Mouse (Mus musculus) heart, embryonic 14.5 days (tissue): ENCODE results near the gene Smad5. TPM values are rescaled to one million over a fixed set of nuclear protein-coding genes. Genes with fewer than 3 reads are reported as not detected.

Experiments
- ATAC-seq: fragments of 200-750 bp; cut with Nextera tagmentation; 2 replicates; pipeline ENCODE4 v1.8.0; 2017; ENCODE audit warnings: low read depth, moderate TSS enrichment; ENCODE audit not compliant: insufficient number of reproducible peaks, insufficient read depth, low FRiP score
- H3K27ac ChIP-seq, 2 experiments: fragments of 200-500 bp in 1 of 2; fragments of 300-500 bp in 1 of 2; sonication (generic) in 1 of 2; replicated peaks in 1 of 2; 2 replicates each; pipeline ENCODE4 v1.5.1; 2012 to 2014; ENCODE audit warnings: low read depth in 2 of 2, low read length in 2 of 2, control low read depth in 1 of 2, mild to moderate bottlenecking in 1 of 2, mixed read lengths in 1 of 2; ENCODE audit not compliant: control insufficient read depth in 1 of 2, insufficient read depth in 1 of 2
- H3K27me3 ChIP-seq: fragments of 300-500 bp; sonication (generic); 2 replicates; pipeline ENCODE4 v1.6.1; 2014; ENCODE audit warnings: mild to moderate bottlenecking, low read length, control low read depth; ENCODE audit not compliant: control insufficient read depth, insufficient read depth
- H3K36me3 ChIP-seq: fragments of 300-500 bp; sonication (generic); 2 replicates; pipeline ENCODE4 v1.6.1; 2014; ENCODE audit warnings: mild to moderate bottlenecking, control low read depth, low read length, mixed read lengths; ENCODE audit not compliant: control insufficient read depth, insufficient read depth
- H3K4me1 ChIP-seq, 2 experiments: fragments of 200-500 bp in 1 of 2; fragments of 300-500 bp in 1 of 2; sonication (generic) in 1 of 2; 2 replicates each; pipeline ENCODE4 v1.6.1; 2012 to 2014; ENCODE audit warnings: low read length in 2 of 2, control low read depth in 1 of 2, mixed read lengths in 1 of 2; ENCODE audit not compliant: control insufficient read depth in 2 of 2, insufficient read depth in 2 of 2
- H3K4me2 ChIP-seq: fragments of 300-500 bp; sonication (generic); 2 replicates; pipeline ENCODE4 v1.6.1; 2014; ENCODE audit warnings: mild to moderate bottlenecking, low read length
- H3K4me3 ChIP-seq, 2 experiments: fragments of 200-500 bp in 1 of 2; fragments of 300-500 bp in 1 of 2; sonication (generic) in 1 of 2; 2 replicates each; pipeline ENCODE4 v1.5.1; 2012 to 2014; ENCODE audit warnings: low read length in 2 of 2, mild to moderate bottlenecking in 2 of 2, control low read depth in 1 of 2, low read depth in 1 of 2, moderate library complexity in 1 of 2; ENCODE audit not compliant: control insufficient read depth in 1 of 2, insufficient read depth in 1 of 2
- H3K9ac ChIP-seq: fragments of 300-500 bp; sonication (generic); 2 replicates; pipeline ENCODE4 v1.6.1; 2014; ENCODE audit warnings: mild to moderate bottlenecking, low read length
- H3K9me3 ChIP-seq: fragments of 300-500 bp; sonication (generic); 2 replicates; pipeline ENCODE4 v1.6.1; 2016; ENCODE audit warnings: low read length, control low read depth; ENCODE audit not compliant: control insufficient read depth
- WGBS: fragments of 180-500 bp; shearing (Covaris S2); extraction: QIAGEN DNeasy Blood & Tissue Kit; methylation state at CpG from one replicate; pipeline ENCODE4 v1.1.7; 2014; 5-methylcytosine and 5-hydroxymethylcytosine counted together
- polyA plus RNA-seq: library from polyadenylated mRNA; unstranded; fragments of >200 nt; fragmentation: Nextera tagmentation; extraction: Ambion mirVana; gene quantifications from 2 replicates; pipeline ENCODE4 v1.2.1, GENCODE M21; 2014

The Smad5 gene
- polyA plus RNA-seq, 1 experiment from 2014 or later, result 27.1 TPM

GRCm38 (mm10) chr13:56703222-56703870, 536 bp downstream of the Smad5 start:
- Histone ChIP-seq H3K27ac (peak overlapping the region; percentile 94 to 100), H3K4me1 (peaks cover 15 to 50% of the 10 kb centered on the region in 2 experiments), H3K27me3 (no peaks in the 10 kb centered on the region), H3K4me2 (peak overlapping the region; percentile 76), H3K9ac (peak overlapping the region; percentile 98), H3K36me3 (peaks cover 16% of the 10 kb centered on the region; the same call in 1 of the 2 replicates), H3K9me3 (no peaks in the 10 kb centered on the region), H3K4me3 (peak overlapping the region; percentile 82 to 83)
- under 1% methylated on average over 72 of the region's 80 CpGs for WGBS
- ATAC-seq, result peak; percentile 63

GRCm38 (mm10) chr13:56703871-56704321, 1.1 kb downstream of the Smad5 start:
- Histone ChIP-seq H3K27ac (peak overlapping the region; percentile 94 to 100), H3K4me3 (peak overlapping the region; percentile 82 to 83), H3K4me1 (peaks cover 13 to 47% of the 10 kb centered on the region in 2 experiments), H3K9ac (peak overlapping the region; percentile 98), H3K27me3 (no peaks in the 10 kb centered on the region), H3K9me3 (no peaks in the 10 kb centered on the region), H3K4me2 (peak overlapping the region; percentile 76), H3K36me3 (peaks cover 16% of the 10 kb centered on the region; the same call in 1 of the 2 replicates)
- 1% methylated on average over 11 of the region's 11 CpGs for WGBS
- ATAC-seq, result peak; percentile 20

GRCm38 (mm10) chr13:56704596-56704995, 1.8 kb downstream of the Smad5 start:
- H3K27ac ChIP-seq, result no peak overlapping the region
- no peaks in the 10 kb centered on the region for H3K9me3 ChIP-seq
- no peak for ATAC-seq
- 45% methylated on average over 2 of the region's 2 CpGs for whole genome bisulfite sequencing
- peak overlapping the region; percentile 98 for H3K9ac ChIP-seq
- H3K27me3 ChIP-seq, result no peaks in the 10 kb centered on the region
- H3K4me3 ChIP-seq, result peak overlapping the region in 1 of 2 experiments; percentile 83; a peak in 1 of 4 replicates
- H3K36me3 ChIP-seq, result peaks cover 23% of the 10 kb centered on the region
- H3K4me2 ChIP-seq, result peak overlapping the region; percentile 76
- peaks cover 14 to 51% of the 10 kb centered on the region in 2 experiments for H3K4me1 ChIP-seq

- Histone ChIP-seq H3K4me3 (no peak overlapping the region), H3K27ac (no peak overlapping the region), H3K36me3 (peaks cover 25% of the 10 kb centered on the region), H3K9ac (no peak overlapping the region), H3K4me1 (peaks cover 16 to 59% of the 10 kb centered on the region in 2 experiments), H3K4me2 (no peak overlapping the region; the same call in 1 of the 2 replicates), H3K9me3 (no peaks in the 10 kb centered on the region), H3K27me3 (no peaks in the 10 kb centered on the region)
- ATAC-seq, result no peak
- WGBS, result 82% methylated on average over 4 of the region's 4 CpGs
Measured at GRCm38 (mm10) chr13:56707111-56707510, 4.3 kb downstream of the Smad5 start.

GRCm38 (mm10) chr13:56707606-56708005, 4.8 kb downstream of the Smad5 start:
- Histone ChIP-seq H3K4me3 (no peak overlapping the region), H3K4me2 (no peak overlapping the region; the same call in 1 of the 2 replicates), H3K9ac (no peak overlapping the region), H3K36me3 (peaks cover 27% of the 10 kb centered on the region), H3K27me3 (no peaks in the 10 kb centered on the region), H3K27ac (no peak overlapping the region), H3K4me1 (peaks cover 12 to 54% of the 10 kb centered on the region in 2 experiments), H3K9me3 (no peaks in the 10 kb centered on the region)
- 63% methylated on average over 4 of the region's 4 CpGs for WGBS
- ATAC-seq, result no peak

GRCm38 (mm10) chr13:56710620-56711019, 7.8 kb downstream of the Smad5 start:
- Histone ChIP-seq H3K4me1 (peaks cover 6 to 37% of the 10 kb centered on the region in 2 experiments), H3K9me3 (no peaks in the 10 kb centered on the region), H3K4me3 (no peak overlapping the region), H3K27ac (no peak overlapping the region), H3K4me2 (no peak overlapping the region), H3K9ac (peak overlapping the region; percentile 21; the same call in 1 of the 2 replicates), H3K27me3 (no peaks in the 10 kb centered on the region), H3K36me3 (peaks cover 27% of the 10 kb centered on the region)
- ATAC-seq, result no peak
- 30% methylated on average over 2 of the region's 2 CpGs for WGBS

GRCm38 (mm10) chr13:56712221-56712620, 9.4 kb downstream of the Smad5 start:
- no peak overlapping the region for H3K27ac ChIP-seq
- H3K36me3 ChIP-seq, result peaks cover 16% of the 10 kb centered on the region
- H3K4me2 ChIP-seq, result no peak overlapping the region
- no peak overlapping the region for H3K4me3 ChIP-seq
- no peaks in the 10 kb centered on the region for H3K9me3 ChIP-seq
- H3K4me1 ChIP-seq, result peaks cover 6 to 23% of the 10 kb centered on the region in 2 experiments
- ATAC-seq, result no peak
- no peak overlapping the region for H3K9ac ChIP-seq
- H3K27me3 ChIP-seq, result no peaks in the 10 kb centered on the region
- 99% methylated on average over 2 of the region's 2 CpGs for WGBS
